Mouse (Mus musculus) thymus, adult 2 months (tissue): ENCODE results near the gene Nme2.

ENCODE experiments used
- CTCF ChIP-seq: fragments of 200-500 bp; IDR thresholded peaks from 2 replicates; pipeline ENCODE4 v1.5.1; 2012; ENCODE audit warnings: mild to moderate bottlenecking, control low read depth, low read length, moderate library complexity, borderline replicate concordance; ENCODE audit not compliant: control insufficient read depth, poor library complexity, insufficient read depth; ENCODE audit errors: extremely low read depth
- POLR2A ChIP-seq: fragments of 200-500 bp; IDR thresholded peaks from 2 replicates; pipeline ENCODE4 v1.6.1; 2012; ENCODE audit warnings: mild to moderate bottlenecking, low read length, control low read depth, moderate library complexity; ENCODE audit not compliant: control insufficient read depth, poor library complexity, insufficient read depth; ENCODE audit errors: extremely low read depth

DNA sequence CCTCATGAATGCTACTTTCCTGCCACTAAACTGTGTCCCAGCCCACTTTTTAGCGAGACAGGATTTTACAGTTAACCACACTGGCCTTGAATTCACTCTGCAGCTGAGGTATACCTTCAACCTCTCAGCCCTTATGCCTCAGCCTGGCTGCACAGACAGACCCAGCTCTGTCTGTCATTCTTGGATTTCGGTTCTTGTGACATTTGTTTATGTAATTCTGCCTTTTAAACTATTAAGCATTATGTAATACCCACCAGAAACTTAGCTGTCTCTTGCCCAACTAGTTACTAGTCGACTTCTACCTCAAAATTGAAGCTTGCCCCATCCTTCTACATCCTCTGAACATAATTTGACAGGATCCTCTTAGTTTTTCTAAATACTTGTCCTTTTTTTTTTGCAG, 48.2 kb downstream of the Nme2 start:
- TF ChIP-seq CTCF (no peak), POLR2A (no peak)
